9 mouse cellular contexts compared by ENCODE assay signal in genomic region chr17:27018555-27019196, GRCm38 (mm10). TPM values are rescaled to one million over a fixed set of nuclear protein-coding genes. Genes with fewer than 3 reads are reported as not detected.
DNase-seq lines count a peak whose midpoint lies in the region; ATAC-seq and TF ChIP-seq lines count a peak whose summit lies in the region.
"Had no signal": no experiment of that assay in that cellular context is flagged by ENCODE, and none has a peak within 500 bp of the region (broad histone marks: within the 10 kb centered on the region; RNA-seq: fewer than 3 reads in every experiment).

No protein-coding gene starts in this region.

- peak overlapping the region; percentile 70 for H3K4me3 ChIP-seq in heart, embryonic 10.5 days
- peak overlapping the region; percentile 52 to 67 for H3K4me3 ChIP-seq in ES-E14 (ENCODE audit: insufficient read depth in 1 of 2, low read depth in 1 of 2, low read length in 2 of 2, poor library complexity in 1 of 2, severe bottlenecking in 1 of 2)
- H3K4me3 ChIP-seq in forebrain, embryonic 16.5 days (replicated peaks; ENCODE audit: low read length), result peak overlapping the region; percentile 54
- H3K4me3 ChIP-seq in olfactory bulb, adult 2 months (ENCODE audit: insufficient read depth, low read depth, low read length), result peak overlapping the region; percentile 56

- peak overlapping the region; percentile 66 for H3K4me2 ChIP-seq in forebrain, embryonic 16.5 days (ENCODE audit: low read length)

- 37% methylated on average over 12 of the region's 12 CpGs for WGBS in heart, embryonic 10.5 days
- WGBS in forebrain, embryonic 16.5 days, result 31% methylated on average over 12 of the region's 12 CpGs
- 14% methylated on average over 12 of the region's 12 CpGs for WGBS in olfactory bulb, adult 2 months

- H3K9me3 ChIP-seq in heart, embryonic 10.5 days, result no peaks in the 10 kb centered on the region
- no peaks in the 10 kb centered on the region for H3K9me3 ChIP-seq in ES-E14 (ENCODE audit: control insufficient read depth, insufficient read depth, low read depth, low read length)
- no peaks in the 10 kb centered on the region for H3K9me3 ChIP-seq in forebrain, embryonic 16.5 days (ENCODE audit: control insufficient read depth, low read length)

- TF ChIP-seq POLR2A in olfactory bulb, adult 2 months (IDR thresholded peaks at IDR 0.05; ENCODE audit: insufficient read depth, low read depth, low read length), result no peak

- H3K27me3 ChIP-seq in heart, embryonic 10.5 days (ENCODE audit: insufficient read depth, poor library complexity, severe bottlenecking), result no peaks in the 10 kb centered on the region
- H3K27me3 ChIP-seq in forebrain, embryonic 16.5 days (replicated peaks; ENCODE audit: control insufficient read depth, insufficient read depth, low read length), result no peaks in the 10 kb centered on the region
- H3K27me3 ChIP-seq: Patski had no signal

- peak overlapping the region; percentile 85 for H3K9ac ChIP-seq in ES-E14 (ENCODE audit: insufficient read depth, low read depth, low read length, poor library complexity, severe bottlenecking)
- peak overlapping the region; percentile 58; the same call in 1 of the 2 replicates for H3K9ac ChIP-seq in forebrain, embryonic 16.5 days (replicated peaks; ENCODE audit: low read depth, low read length)

- TF ChIP-seq CTCF in olfactory bulb, adult 2 months (IDR thresholded peaks at IDR 0.05; ENCODE audit: insufficient read depth, low read depth, low read length), result no peak

- peak overlapping the region; percentile 94 for H3K27ac ChIP-seq in heart, embryonic 10.5 days
- H3K27ac ChIP-seq in ES-E14 (ENCODE audit: insufficient read depth, low read depth, low read length, poor library complexity, severe bottlenecking), result peak overlapping the region; percentile 74; the same call in 1 of the 2 replicates
- no peak overlapping the region for H3K27ac ChIP-seq in forebrain, embryonic 16.5 days (ENCODE audit: low read length)
- H3K27ac ChIP-seq in olfactory bulb, adult 2 months (ENCODE audit: insufficient read depth, low read depth, low read length), result peak overlapping the region; percentile 94

- no peak for DNase-seq in heart, embryonic 10.5 days (ENCODE audit: low spot score)
- no peak for DNase-seq in heart, adult 9 months (ENCODE audit: low spot score in 2 of 2)
- no peak for DNase-seq in ES-E14 (ENCODE audit: low read depth, low spot score)
- DNase-seq in left cerebral cortex, postnatal 25 days (ENCODE audit: low spot score in 2 of 2), result peak; percentile 48 to 73
- DNase-seq in adrenal gland, postnatal 25 days, result no peak

- H3K4me1 ChIP-seq in heart, embryonic 10.5 days, result peaks cover 21% of the 10 kb centered on the region
- H3K4me1 ChIP-seq in ES-E14 (ENCODE audit: control insufficient read depth in 2 of 2, insufficient read depth in 2 of 2, low read length in 2 of 2, poor library complexity in 1 of 2), result peaks cover 1 to 36% of the 10 kb centered on the region in 2 experiments; a peak in 3 of 4 replicates
- H3K4me1 ChIP-seq in forebrain, embryonic 16.5 days (replicated peaks; ENCODE audit: control insufficient read depth, insufficient read depth, low read length), result peaks cover 12% of the 10 kb centered on the region; the same call in 1 of the 2 replicates
- peaks cover 24% of the 10 kb centered on the region for H3K4me1 ChIP-seq in olfactory bulb, adult 2 months (ENCODE audit: control insufficient read depth, insufficient read depth, low read length)

- in situ Hi-C loops in ES-E14 (cut with MboI; ENCODE audit: low sequenced_read_pairs in 2 of 2, unreplicated experiment in 2 of 2), result no loop called here

- H3K36me3 ChIP-seq in heart, embryonic 10.5 days, result peaks cover 43% of the 10 kb centered on the region
- H3K36me3 ChIP-seq in ES-E14 (ENCODE audit: control insufficient read depth, insufficient read depth, low read length, poor library complexity, severe bottlenecking), result peaks cover 27% of the 10 kb centered on the region
- H3K36me3 ChIP-seq in forebrain, embryonic 16.5 days (ENCODE audit: control insufficient read depth, insufficient read depth), result peaks cover 7% of the 10 kb centered on the region

- ATAC-seq in forebrain, embryonic 16.5 days, result peak; percentile 15
- ATAC-seq in megakaryocyte progenitor cell, adult 5-6 weeks (replicated peaks; ENCODE audit: poor library complexity), result no peak
- ATAC-seq: Patski had no signal

- intact Hi-C loops in left cerebral cortex, postnatal 25 days (cut with DNase I), result loop anchor here (5.0 kb wide), 2 partner anchors 46 to 71 kb away; partner anchors contain the start of gene Zbtb9

TF ChIP-seq in ES-E14, 5 proteins besides CTCF, POLR2A, EP300 and RAD21:
- TF ChIP-seq HCFC1 (IDR thresholded peaks at IDR 0.05; ENCODE audit: borderline replicate concordance, insufficient read depth, low read length), result no peak
- no peak for TF ChIP-seq CHD2 (IDR thresholded peaks at IDR 0.05; ENCODE audit: low read depth, low read length)
- no peak for TF ChIP-seq ZC3H11A (IDR thresholded peaks at IDR 0.05; ENCODE audit: borderline replicate concordance, low read depth, low read length)
- TF ChIP-seq MAFK (IDR thresholded peaks at IDR 0.05; ENCODE audit: insufficient read depth, low read depth, low read length), result no peak
- no peak for TF ChIP-seq ZNF384 (IDR thresholded peaks at IDR 0.05; ENCODE audit: low read depth, low read length)

RNA-seq across cellular contexts. Expression of gene Bak1, which starts 10.1 kb away (rescaled TPM):
- 4.0 and 6.8 TPM in 2 replicates for polyA plus RNA-seq in heart, embryonic 10.5 days (2016; fragmentation: Nextera tagmentation; extraction: Ambion mirVana)
- total RNA-seq in ES-E14 (2012; rRNA removed), result 36.4 and 53.2 TPM in 2 replicates
- 2.2 and 2.7 TPM in 2 replicates for polyA plus RNA-seq in forebrain, embryonic 16.5 days (2015; fragmentation: Nextera tagmentation; extraction: Ambion mirVana)
- total RNA-seq in left cerebral cortex, postnatal 25 days (2021), result 10 to 100 TPM; 17.0 to 17.8 TPM
- polyA plus RNA-seq in olfactory bulb, adult 2 months (2012; ENCODE audit: insufficient read depth, insufficient read length, low replicate concordance, missing spikeins), result not detected in 2 replicates
- 130 and 135 TPM in 2 replicates for total RNA-seq in megakaryocyte progenitor cell, adult 5-6 weeks (2015)
- 63.3 and 68.7 TPM in 2 replicates for total RNA-seq in megakaryocyte progenitor cell, adult 5-6 weeks (2017)
- total RNA-seq in adrenal gland, postnatal 25 days (2021), result 35.7 and 43.8 TPM in 2 replicates

RNA-seq across cellular contexts. Expression of gene Itpr3, which starts 38.4 kb away (rescaled TPM):
- 2.9 TPM in 2 replicates for polyA plus RNA-seq in heart, embryonic 10.5 days (2016; fragmentation: Nextera tagmentation; extraction: Ambion mirVana)
- total RNA-seq in ES-E14 (2012; rRNA removed), result 44.1 and 74.5 TPM in 2 replicates
- polyA plus RNA-seq in forebrain, embryonic 16.5 days (2015; fragmentation: Nextera tagmentation; extraction: Ambion mirVana), result 0.63 and 0.73 TPM in 2 replicates
- total RNA-seq in left cerebral cortex, postnatal 25 days (2021), result 1 to 10 TPM; 1.9 to 2.0 TPM
- polyA plus RNA-seq in olfactory bulb, adult 2 months (2012; ENCODE audit: insufficient read depth, insufficient read length, low replicate concordance, missing spikeins), result not detected in 2 replicates
- 3.4 and 3.6 TPM in 2 replicates for total RNA-seq in megakaryocyte progenitor cell, adult 5-6 weeks (2015)
- 5.3 and 6.2 TPM in 2 replicates for total RNA-seq in megakaryocyte progenitor cell, adult 5-6 weeks (2017)
- 6.1 and 7.4 TPM in 2 replicates for total RNA-seq in adrenal gland, postnatal 25 days (2021)

RNA-seq across cellular contexts. Expression of gene Zbtb9, which starts 45.7 kb away (rescaled TPM):
- polyA plus RNA-seq in heart, embryonic 10.5 days (2016; fragmentation: Nextera tagmentation; extraction: Ambion mirVana), result 12.5 and 14.6 TPM in 2 replicates
- 6.7 and 8.2 TPM in 2 replicates for total RNA-seq in ES-E14 (2012; rRNA removed)
- 17.5 and 19.1 TPM in 2 replicates for polyA plus RNA-seq in forebrain, embryonic 16.5 days (2015; fragmentation: Nextera tagmentation; extraction: Ambion mirVana)
- 10 to 100 TPM; 17.7 to 18.8 TPM for total RNA-seq in left cerebral cortex, postnatal 25 days (2021)
- 109 TPM in 1 of 2 replicates, not detected in the other for polyA plus RNA-seq in olfactory bulb, adult 2 months (2012; ENCODE audit: insufficient read depth, insufficient read length, low replicate concordance, missing spikeins)
- 2.9 and 5.3 TPM in 2 replicates for total RNA-seq in megakaryocyte progenitor cell, adult 5-6 weeks (2015)
- total RNA-seq in megakaryocyte progenitor cell, adult 5-6 weeks (2017), result 16.3 and 22.1 TPM in 2 replicates
- 5.1 and 8.0 TPM in 2 replicates for total RNA-seq in adrenal gland, postnatal 25 days (2021)

Comparison
In these comparisons a context has a peak if more than half of its experiments do, and no peak if none do; other contexts are left out.
1. DNase-seq: peak in left cerebral cortex, postnatal 25 days (2 of 2); none in heart, embryonic 10.5 days (single experiment), heart, adult 9 months (0 of 2), ES-E14 (single experiment) and adrenal gland, postnatal 25 days (single experiment).
2. Peak in every context shown above with its lines, with median percentiles within 50 percentile points of each other: H3K4me3 ChIP-seq.